Mouse (Mus musculus) forebrain, embryonic 15.5 days (tissue): Measurements from ENCODE around the gene 4930512M02Rik. TPM values are rescaled to one million over a fixed set of nuclear protein-coding genes. Genes with fewer than 3 reads are reported as not detected.
"Not testable (repeated sequence)": the region's sequence is repeated elsewhere in the genome, so short reads cannot be mapped to it uniquely, and the experiment has no call there.

Source experiments
- ATAC-seq: fragments of 200-750 bp; cut with Nextera tagmentation; replicated peaks from 2 replicates; pipeline ENCODE4 v1.8.0; 2017; ENCODE audit warnings: mild to moderate bottlenecking, moderate TSS enrichment, moderate library complexity
- H3K27ac ChIP-seq: fragments of 300-500 bp; sonication (generic); replicated peaks from 2 replicates; pipeline ENCODE4 v1.5.1; 2015; ENCODE audit warnings: mild to moderate bottlenecking, inconsistent platforms
- H3K27me3 ChIP-seq: fragments of 300-500 bp; sonication (generic); 2 replicates; pipeline ENCODE4 v1.6.1; 2015; ENCODE audit warnings: inconsistent platforms
- H3K36me3 ChIP-seq: fragments of 300-500 bp; sonication (generic); 2 replicates; pipeline ENCODE4 v1.6.1; 2015; ENCODE audit warnings: mild to moderate bottlenecking, inconsistent platforms
- H3K4me1 ChIP-seq: fragments of 300-500 bp; sonication (generic); 2 replicates; pipeline ENCODE4 v1.6.1; 2015; ENCODE audit warnings: inconsistent platforms
- H3K4me2 ChIP-seq: fragments of 300-500 bp; sonication (generic); replicated peaks from 2 replicates; pipeline ENCODE4 v1.6.1; 2015; ENCODE audit warnings: mild to moderate bottlenecking, inconsistent platforms
- H3K4me3 ChIP-seq: fragments of 300-500 bp; sonication (generic); 2 replicates; pipeline ENCODE4 v1.5.1; 2015; ENCODE audit warnings: mild to moderate bottlenecking, inconsistent platforms
- H3K9ac ChIP-seq: fragments of 300-500 bp; sonication (generic); replicated peaks from 2 replicates; pipeline ENCODE4 v1.6.1; 2015; ENCODE audit warnings: mild to moderate bottlenecking, inconsistent platforms
- H3K9me3 ChIP-seq: fragments of 300-500 bp; sonication (generic); 2 replicates; pipeline ENCODE4 v1.6.1; 2016; ENCODE audit warnings: inconsistent platforms
- WGBS: fragments of 180-500 bp; shearing (Covaris S2); methylation state at CpG from one replicate; pipeline ENCODE4 v1.1.7; 2015; ENCODE audit warnings: mixed read lengths; 5-methylcytosine and 5-hydroxymethylcytosine counted together
- polyA plus RNA-seq: library from polyadenylated mRNA; unstranded; fragments of >200 nt; fragmentation: Nextera tagmentation; extraction: Ambion mirVana; gene quantifications from 2 replicates; pipeline ENCODE4 v1.2.1, GENCODE M21; 2015

4930512M02Rik gene
- polyA plus RNA-seq, result not detected in 2 replicates

- not testable (repeated sequence) for H3K4me3 ChIP-seq, H3K9ac ChIP-seq, ATAC-seq, H3K4me1 ChIP-seq, H3K27ac ChIP-seq, H3K36me3 ChIP-seq, H3K27me3 ChIP-seq, H3K9me3 ChIP-seq, H3K4me2 ChIP-seq
- WGBS, result 95% methylated on average over 3 of the region's 4 CpGs
These were observed at the start of gene 4930512M02Rik for GRCm38 (mm10) chr11:11627735-11628134. Gene 4930512M02Rik (minus strand): TSS chr11:11627835.

- Histone ChIP-seq H3K9me3 (no peaks in the 10 kb centered on the region), H3K36me3 (no peaks in the 10 kb centered on the region), H3K4me1 (no peaks in the 10 kb centered on the region), H3K4me3 (no peak overlapping the region), H3K4me2 (no peak overlapping the region), H3K27ac (no peak overlapping the region), H3K9ac (no peak overlapping the region), H3K27me3 (no peaks in the 10 kb centered on the region)
- 86% methylated on average over 7 of the region's 7 CpGs for WGBS
- no peak for ATAC-seq
These were observed 49.5 kb upstream of the 4930512M02Rik start for GRCm38 (mm10) chr11:11677165-11677564.

GRCm38 (mm10) chr11:11676068-11676741 is 48.6 kb upstream of the 4930512M02Rik start:
- peak; percentile 53 for ATAC-seq
- Histone ChIP-seq H3K4me1 (no peaks in the 10 kb centered on the region), H3K9me3 (no peaks in the 10 kb centered on the region), H3K27me3 (no peaks in the 10 kb centered on the region), H3K9ac (no peak overlapping the region), H3K4me2 (no peak overlapping the region), H3K36me3 (no peaks in the 10 kb centered on the region), H3K27ac (no peak overlapping the region), H3K4me3 (no peak overlapping the region)
- WGBS, result 87% methylated on average over 9 of the region's 9 CpGs

GRCm38 (mm10) chr11:11675063-11675462 is 47.4 kb upstream of the 4930512M02Rik start:
- no peaks in the 10 kb centered on the region for H3K4me1 ChIP-seq
- no peaks in the 10 kb centered on the region for H3K27me3 ChIP-seq
- no peak for ATAC-seq
- H3K4me2 ChIP-seq, result no peak overlapping the region
- no peaks in the 10 kb centered on the region for H3K9me3 ChIP-seq
- H3K4me3 ChIP-seq, result no peak overlapping the region
- H3K36me3 ChIP-seq, result no peaks in the 10 kb centered on the region
- H3K9ac ChIP-seq, result no peak overlapping the region
- no peak overlapping the region for H3K27ac ChIP-seq

GRCm38 (mm10) chr11:11672974-11673373 is 45.3 kb upstream of the 4930512M02Rik start:
- no peak overlapping the region for H3K4me2 ChIP-seq
- H3K27ac ChIP-seq, result no peak overlapping the region
- H3K27me3 ChIP-seq, result no peaks in the 10 kb centered on the region
- H3K9me3 ChIP-seq, result no peaks in the 10 kb centered on the region
- H3K4me3 ChIP-seq, result no peak overlapping the region
- H3K4me1 ChIP-seq, result no peaks in the 10 kb centered on the region
- H3K9ac ChIP-seq, result no peak overlapping the region
- no peaks in the 10 kb centered on the region for H3K36me3 ChIP-seq
- WGBS, result 75% methylated on average over 4 of the region's 4 CpGs
- no peak for ATAC-seq

GRCm38 (mm10) chr11:11667922-11668290 is 40.3 kb upstream of the 4930512M02Rik start:
- H3K4me3 ChIP-seq, result no peak overlapping the region
- no peak for ATAC-seq
- WGBS, result 98% methylated on average over 3 of the region's 3 CpGs

GRCm38 (mm10) chr11:11667254-11667921 is 39.8 kb upstream of the 4930512M02Rik start:
- H3K36me3 ChIP-seq, result no peaks in the 10 kb centered on the region
- H3K9ac ChIP-seq, result no peak overlapping the region
- no peak overlapping the region for H3K4me3 ChIP-seq
- H3K27ac ChIP-seq, result no peak overlapping the region
- ATAC-seq, result no peak
- no peaks in the 10 kb centered on the region for H3K4me1 ChIP-seq
- no peak overlapping the region for H3K4me2 ChIP-seq
- no peaks in the 10 kb centered on the region for H3K9me3 ChIP-seq
- H3K27me3 ChIP-seq, result no peaks in the 10 kb centered on the region
- WGBS, result 86% methylated on average over 4 of the region's 4 CpGs

More at GRCm38 (mm10) chr11:11667922-11668290, 40.3 kb upstream of the 4930512M02Rik start:
- no peak overlapping the region for H3K27ac ChIP-seq
- H3K4me1 ChIP-seq, result no peaks in the 10 kb centered on the region
- no peaks in the 10 kb centered on the region for H3K27me3 ChIP-seq
- no peak overlapping the region for H3K4me2 ChIP-seq
- H3K9ac ChIP-seq, result no peak overlapping the region
- no peaks in the 10 kb centered on the region for H3K9me3 ChIP-seq
- H3K36me3 ChIP-seq, result no peaks in the 10 kb centered on the region

- Histone ChIP-seq H3K27ac (no peak overlapping the region), H3K9me3 (no peaks in the 10 kb centered on the region), H3K4me1 (no peaks in the 10 kb centered on the region), H3K4me3 (no peak overlapping the region), H3K9ac (no peak overlapping the region), H3K36me3 (no peaks in the 10 kb centered on the region), H3K27me3 (no peaks in the 10 kb centered on the region), H3K4me2 (no peak overlapping the region)
- 92% methylated on average over 4 of the region's 4 CpGs for WGBS
- ATAC-seq, result no peak
These were observed 33.0 kb upstream of the 4930512M02Rik start for GRCm38 (mm10) chr11:11660651-11661050.

- Histone ChIP-seq H3K36me3 (no peaks in the 10 kb centered on the region), H3K9me3 (no peaks in the 10 kb centered on the region), H3K4me3 (no peak overlapping the region), H3K4me1 (no peaks in the 10 kb centered on the region), H3K27me3 (no peaks in the 10 kb centered on the region), H3K27ac (no peak overlapping the region), H3K9ac (no peak overlapping the region), H3K4me2 (no peak overlapping the region)
- 80% methylated on average over 4 of the region's 4 CpGs for WGBS
- no peak for ATAC-seq
These were observed 31.2 kb upstream of the 4930512M02Rik start for GRCm38 (mm10) chr11:11658834-11659233.

- no peaks in the 10 kb centered on the region for H3K36me3 ChIP-seq
- H3K9me3 ChIP-seq, result no peaks in the 10 kb centered on the region
- H3K4me2 ChIP-seq, result no peak overlapping the region
- H3K4me3 ChIP-seq, result no peak overlapping the region
- H3K4me1 ChIP-seq, result no peaks in the 10 kb centered on the region
- no peak overlapping the region for H3K27ac ChIP-seq
- WGBS, result 92% methylated on average over 4 of the region's 4 CpGs
- H3K9ac ChIP-seq, result no peak overlapping the region
- ATAC-seq, result no peak
- no peaks in the 10 kb centered on the region for H3K27me3 ChIP-seq
These were observed 30.0 kb upstream of the 4930512M02Rik start for GRCm38 (mm10) chr11:11657634-11658033.

GRCm38 (mm10) chr11:11656995-11657530 is 29.4 kb upstream of the 4930512M02Rik start:
- Histone ChIP-seq H3K36me3 (no peaks in the 10 kb centered on the region), H3K4me2 (no peak overlapping the region)
- WGBS, result 73% methylated on average over 5 of the region's 5 CpGs

GRCm38 (mm10) chr11:11656388-11656787 is 28.8 kb upstream of the 4930512M02Rik start:
- no peaks in the 10 kb centered on the region for H3K36me3 ChIP-seq
- H3K27ac ChIP-seq, result no peak overlapping the region
- H3K27me3 ChIP-seq, result no peaks in the 10 kb centered on the region
- no peaks in the 10 kb centered on the region for H3K9me3 ChIP-seq
- 91% methylated on average over 3 of the region's 3 CpGs for WGBS
- no peaks in the 10 kb centered on the region for H3K4me1 ChIP-seq
- ATAC-seq, result no peak
- H3K4me2 ChIP-seq, result no peak overlapping the region
- no peak overlapping the region for H3K9ac ChIP-seq
- no peak overlapping the region for H3K4me3 ChIP-seq

More at GRCm38 (mm10) chr11:11656995-11657530, 29.4 kb upstream of the 4930512M02Rik start:
- Histone ChIP-seq H3K27me3 (no peaks in the 10 kb centered on the region), H3K9me3 (no peaks in the 10 kb centered on the region), H3K9ac (no peak overlapping the region), H3K4me1 (no peaks in the 10 kb centered on the region), H3K27ac (no peak overlapping the region), H3K4me3 (no peak overlapping the region)
- no peak for ATAC-seq
